Mouse (Mus musculus) myocyte (in vitro differentiated cells): ENCODE data around the gene Clhc1. TPM values are rescaled to one million over a fixed set of nuclear protein-coding genes. Genes with fewer than 3 reads are reported as not detected.

ENCODE experiments used
- H3K27me3 ChIP-seq: one replicate; pipeline ENCODE4 v1.6.1; 2011; ENCODE audit not compliant: control insufficient read depth, insufficient read depth, insufficient read length
- H3K36me3 ChIP-seq: one replicate; pipeline ENCODE4 v1.6.1; 2011; ENCODE audit not compliant: control insufficient read depth, insufficient read depth
- H3K4me2 ChIP-seq: one replicate; pipeline ENCODE4 v1.6.1; 2011; ENCODE audit warnings: low read depth, control low read depth
- H3K4me3 ChIP-seq: one replicate; pipeline ENCODE4 v1.5.1; 2011; ENCODE audit warnings: mild to moderate bottlenecking, control low read depth, moderate library complexity
- H3K79me2 ChIP-seq: one replicate; pipeline ENCODE4 v1.6.1; 2011; ENCODE audit not compliant: control insufficient read depth, insufficient read depth
- H3ac ChIP-seq: one replicate; pipeline ENCODE4 v1.6.1; 2011; ENCODE audit not compliant: control insufficient read depth, insufficient read length
- CEBPB ChIP-seq: IDR thresholded peaks from 2 replicates; pipeline ENCODE4 v1.6.1; 2011; ENCODE audit warnings: mild to moderate bottlenecking, moderate library complexity; ENCODE audit not compliant: poor library complexity, insufficient read depth, severe bottlenecking
- E2F4 ChIP-seq: IDR thresholded peaks from one replicate; pipeline ENCODE4 v1.6.1; 2011; ENCODE audit warnings: mild to moderate bottlenecking, control low read depth, moderate library complexity; ENCODE audit not compliant: insufficient read depth
- MAX ChIP-seq: IDR thresholded peaks from one replicate; pipeline ENCODE4 v1.6.1; 2011; ENCODE audit warnings: low read depth, mild to moderate bottlenecking, control low read depth
- MYOD1 ChIP-seq, 3 experiments: IDR thresholded peaks; one replicate each; pipeline ENCODE4 v1.6.1; 2011; ENCODE audit warnings: control low read depth in 2 of 3, low read depth in 2 of 3, mild to moderate bottlenecking in 2 of 3, moderate library complexity in 1 of 3; ENCODE audit not compliant: insufficient read length in 2 of 3, control insufficient read depth in 1 of 3
- MYOG ChIP-seq, 3 experiments: IDR thresholded peaks; one replicate each; pipeline ENCODE4 v1.6.1; 2011; ENCODE audit warnings: control low read depth in 2 of 3, low read depth in 2 of 3, mild to moderate bottlenecking in 2 of 3; ENCODE audit not compliant: insufficient read length in 2 of 3, control insufficient read depth in 1 of 3, insufficient read depth in 1 of 3
- POLR2A ChIP-seq: IDR thresholded peaks from one replicate; pipeline ENCODE4 v1.6.1; 2011; ENCODE audit warnings: low read depth, mild to moderate bottlenecking, control low read depth, moderate library complexity; ENCODE audit not compliant: insufficient read length
- POLR2AphosphoS2 ChIP-seq: IDR thresholded peaks from one replicate; pipeline ENCODE4 v1.6.1; 2011; ENCODE audit warnings: low read depth, control low read depth; ENCODE audit not compliant: insufficient read length
- REST ChIP-seq: IDR thresholded peaks from one replicate; pipeline ENCODE4 v1.6.1; 2011; ENCODE audit warnings: mild to moderate bottlenecking, control low read depth, moderate library complexity; ENCODE audit not compliant: insufficient read depth, insufficient read length
- SRF ChIP-seq: IDR thresholded peaks from one replicate; pipeline ENCODE4 v1.6.1; 2011; ENCODE audit warnings: low read depth; ENCODE audit not compliant: control insufficient read depth, insufficient read length
- TCF12 ChIP-seq: IDR thresholded peaks from one replicate; pipeline ENCODE4 v1.6.1; 2011; ENCODE audit warnings: mild to moderate bottlenecking, control low read depth; ENCODE audit not compliant: poor library complexity, insufficient read depth, severe bottlenecking
- TCF3 ChIP-seq: IDR thresholded peaks from one replicate; pipeline ENCODE4 v1.6.1; 2011; ENCODE audit warnings: low read depth, control low read depth; ENCODE audit not compliant: insufficient read length
- USF1 ChIP-seq: IDR thresholded peaks from one replicate; pipeline ENCODE4 v1.6.1; 2011; ENCODE audit warnings: low read depth, mild to moderate bottlenecking, control low read depth, moderate library complexity
- polyA plus RNA-seq: library from polyadenylated mRNA; unstranded; fragments of >200 nt; fragmentation: generic; extraction: Trizol; gene quantifications from one replicate; pipeline ENCODE4 v1.2.1, GENCODE M21; 2012; ENCODE audit warnings: missing spikeins

The Clhc1 gene
- polyA plus RNA-seq, 1 experiment, result 0.04 TPM

GRCm38 (mm10) chr11:29597159-29597558 is 49.4 kb downstream of the Clhc1 start:
- no peak overlapping the region for H3K4me3 ChIP-seq
- no peaks in the 10 kb centered on the region for H3K36me3 ChIP-seq
- H3K4me2 ChIP-seq, result no peak overlapping the region
- no peaks in the 10 kb centered on the region for H3K27me3 ChIP-seq
- H3K79me2 ChIP-seq, result no peaks in the 10 kb centered on the region
- no peak overlapping the region for H3ac ChIP-seq
- TF ChIP-seq POLR2AphosphoS2 (no peak), E2F4 (no peak), TCF3 (no peak), POLR2A (no peak), SRF (no peak), CEBPB (no peak), MYOG (IDR thresholded peaks at IDR 0.05; ENCODE audit: control insufficient read depth in 1 of 3, insufficient read depth in 1 of 3, insufficient read length in 2 of 3, low read depth in 2 of 3) (no peak), TCF12 (no peak), REST (no peak), MYOD1 (IDR thresholded peaks at IDR 0.05; ENCODE audit: control insufficient read depth in 1 of 3, insufficient read length in 2 of 3, low read depth in 2 of 3) (no peak), MAX (no peak), USF1 (no peak)

- no peak overlapping the region for H3ac ChIP-seq
- H3K79me2 ChIP-seq, result no peaks in the 10 kb centered on the region
- H3K4me2 ChIP-seq, result no peak overlapping the region
- H3K4me3 ChIP-seq, result no peak overlapping the region
- TF ChIP-seq MYOD1 (IDR thresholded peaks at IDR 0.05; ENCODE audit: control insufficient read depth in 1 of 3, insufficient read length in 2 of 3, low read depth in 2 of 3), result no peak
- TF ChIP-seq SRF, result no peak
- TF ChIP-seq TCF3, result no peak
- TF ChIP-seq CEBPB, result no peak
- TF ChIP-seq USF1, result no peak
- no peak for TF ChIP-seq REST
- TF ChIP-seq POLR2A, result no peak
- TF ChIP-seq POLR2AphosphoS2, result no peak
- no peak for TF ChIP-seq TCF12
- no peak for TF ChIP-seq MAX
- no peak for TF ChIP-seq E2F4
- TF ChIP-seq MYOG (IDR thresholded peaks at IDR 0.05; ENCODE audit: control insufficient read depth in 1 of 3, insufficient read depth in 1 of 3, insufficient read length in 2 of 3, low read depth in 2 of 3), result no peak
- no peaks in the 10 kb centered on the region for H3K27me3 ChIP-seq
- no peaks in the 10 kb centered on the region for H3K36me3 ChIP-seq
These were observed 51.2 kb downstream of the Clhc1 start for GRCm38 (mm10) chr11:29599000-29599399.

- Histone ChIP-seq H3K79me2 (no peaks in the 10 kb centered on the region), H3K4me3 (no peak overlapping the region), H3K4me2 (no peak overlapping the region), H3K27me3 (no peaks in the 10 kb centered on the region), H3K36me3 (no peaks in the 10 kb centered on the region), H3ac (no peak overlapping the region)
- TF ChIP-seq TCF12 (no peak), USF1 (no peak), MYOD1 (IDR thresholded peaks at IDR 0.05; ENCODE audit: control insufficient read depth in 1 of 3, insufficient read length in 2 of 3, low read depth in 2 of 3) (no peak), MAX (no peak), MYOG (IDR thresholded peaks at IDR 0.05; ENCODE audit: control insufficient read depth in 1 of 3, insufficient read depth in 1 of 3, insufficient read length in 2 of 3, low read depth in 2 of 3) (no peak), SRF (no peak), CEBPB (no peak), TCF3 (no peak)
These were observed 55.8 kb downstream of the Clhc1 start for GRCm38 (mm10) chr11:29603581-29603980.

- Histone ChIP-seq H3K4me3 (no peak overlapping the region), H3K4me2 (no peak overlapping the region), H3K79me2 (no peaks in the 10 kb centered on the region), H3K36me3 (no peaks in the 10 kb centered on the region), H3K27me3 (no peaks in the 10 kb centered on the region), H3ac (no peak overlapping the region)
- no peak for TF ChIP-seq E2F4
- TF ChIP-seq REST, result no peak
- TF ChIP-seq MYOD1 (IDR thresholded peaks at IDR 0.05; ENCODE audit: control insufficient read depth in 1 of 3, insufficient read length in 2 of 3, low read depth in 2 of 3), result no peak
- no peak for TF ChIP-seq MYOG (IDR thresholded peaks at IDR 0.05; ENCODE audit: control insufficient read depth in 1 of 3, insufficient read depth in 1 of 3, insufficient read length in 2 of 3, low read depth in 2 of 3)
- TF ChIP-seq MAX, result no peak
- no peak for TF ChIP-seq POLR2AphosphoS2
- TF ChIP-seq TCF12, result no peak
- TF ChIP-seq CEBPB, result no peak
- TF ChIP-seq POLR2A, result no peak
- TF ChIP-seq TCF3, result no peak
- no peak for TF ChIP-seq SRF
- no peak for TF ChIP-seq USF1
These were observed 59.8 kb downstream of the Clhc1 start for GRCm38 (mm10) chr11:29607465-29607990.
